Mouse (Mus musculus) G1E (cell line): ENCODE data around the gene Akap7. TPM values are rescaled to one million over a fixed set of nuclear protein-coding genes. Genes with fewer than 3 reads are reported as not detected.

Experiments
- ATAC-seq: 2 replicates; pipeline ENCODE4 v1.8.0; 2016; ENCODE audit warnings: mild to moderate bottlenecking; ENCODE audit not compliant: insufficient number of reproducible peaks, poor library complexity, low FRiP score, severe bottlenecking; ENCODE audit errors: extremely low read depth
- DNase-seq: peaks from one replicate; pipeline ENCODE4 v3.0.0; 2012; ENCODE audit warnings: low spot score
- H3K27me3 ChIP-seq: 2 replicates; pipeline ENCODE4 v1.6.1; 2012; ENCODE audit warnings: mild to moderate bottlenecking, low read length, inconsistent platforms; ENCODE audit not compliant: insufficient read depth
- H3K36me3 ChIP-seq: replicated peaks from 2 replicates; pipeline ENCODE3; 2012; ENCODE audit warnings: mild to moderate bottlenecking, inconsistent platforms
- H3K4me1 ChIP-seq: 2 replicates; pipeline ENCODE4 v1.6.1; 2012; ENCODE audit warnings: low read depth, low read length, inconsistent platforms, mixed read lengths; ENCODE audit not compliant: insufficient read depth
- H3K4me3 ChIP-seq: 2 replicates; pipeline ENCODE4 v1.5.1; 2012; ENCODE audit warnings: low read depth, mild to moderate bottlenecking, inconsistent platforms, low read length, moderate library complexity, mixed read lengths
- H3K9me3 ChIP-seq: replicated peaks from 2 replicates; pipeline ENCODE4 v1.6.1; 2012; ENCODE audit warnings: inconsistent platforms
- CTCF ChIP-seq: IDR thresholded peaks from 2 replicates; pipeline ENCODE4 v1.5.1; 2012; ENCODE audit warnings: low read depth, low read length, inconsistent platforms, mixed read lengths
- GATA1 ChIP-seq: IDR thresholded peaks from 2 replicates; pipeline ENCODE4 v1.6.1; 2012; ENCODE audit warnings: borderline replicate concordance, low read length, inconsistent platforms, mixed read lengths
- GATA2 ChIP-seq: IDR thresholded peaks from 2 replicates; pipeline ENCODE4 v1.6.1; 2012; ENCODE audit warnings: low read depth, low read length, inconsistent platforms, borderline replicate concordance
- POLR2AphosphoS5 ChIP-seq: IDR thresholded peaks from 2 replicates; pipeline ENCODE4 v1.6.1; 2012; ENCODE audit warnings: low read depth, low read length, inconsistent platforms; ENCODE audit not compliant: insufficient replicate concordance
- TAL1 ChIP-seq: conservative IDR thresholded peaks from 2 replicates; pipeline ENCODE4 v1.6.1; 2012; ENCODE audit warnings: low read depth, low read length, inconsistent platforms, mixed read lengths
- polyA plus RNA-seq: library from polyadenylated mRNA; stranded (reverse); fragments of >175 nt; gene quantifications from 2 replicates; pipeline ENCODE4 v1.2.3, GENCODE M21; 2012
- total RNA-seq, 2 experiments: library from RNA; stranded (forward) in 1 of 2; stranded (reverse) in 1 of 2; fragments of 200-1000 nt in 1 of 2; fragments of >200 nt in 1 of 2; fragmentation: Nextera tagmentation in 1 of 2; gene quantifications; 2 replicates each; pipeline ENCODE4 v1.2.3; 2014 to 2017

The Akap7 gene
- total and polyA plus RNA-seq, 3 experiments, result 0.27 TPM; not detected in 2

- Histone ChIP-seq H3K9me3 (no peaks in the 10 kb centered on the region), H3K4me3 (no peak overlapping the region), H3K36me3 (no peaks in the 10 kb centered on the region), H3K4me1 (no peaks in the 10 kb centered on the region), H3K27me3 (0 out of 2 replicates have a peak, but pooled peaks cover 2% of the 10 kb centered on the region)
- DNase-seq, result no peak
- TF ChIP-seq POLR2AphosphoS5 (no peak), TAL1 (no peak), CTCF (no peak), GATA2 (no peak), GATA1 (no peak)
- ATAC-seq, result no peak
These were observed 8.6 kb downstream of the Akap7 start for GRCm38 (mm10) chr10:25299031-25299529.

- H3K27me3 ChIP-seq, result 0 out of 2 replicates have a peak, but pooled peaks cover 2% of the 10 kb centered on the region
- no peaks in the 10 kb centered on the region for H3K9me3 ChIP-seq
- DNase-seq, result no peak
- TF ChIP-seq TAL1 (no peak), POLR2AphosphoS5 (no peak), CTCF (no peak), GATA2 (no peak), GATA1 (no peak)
- ATAC-seq, result no peak
- H3K4me1 ChIP-seq, result no peaks in the 10 kb centered on the region
- no peak overlapping the region for H3K4me3 ChIP-seq
- no peaks in the 10 kb centered on the region for H3K36me3 ChIP-seq
These were observed 9.4 kb downstream of the Akap7 start for GRCm38 (mm10) chr10:25298264-25298671.

GRCm38 (mm10) chr10:25297666-25298263 is 9.9 kb downstream of the Akap7 start:
- Histone ChIP-seq H3K4me1 (no peaks in the 10 kb centered on the region), H3K9me3 (no peaks in the 10 kb centered on the region), H3K27me3 (0 out of 2 replicates have a peak, but pooled peaks cover 2% of the 10 kb centered on the region), H3K36me3 (no peaks in the 10 kb centered on the region), H3K4me3 (no peak overlapping the region)
- no peak for DNase-seq
- no peak for TF ChIP-seq TAL1
- no peak for TF ChIP-seq GATA2
- no peak for TF ChIP-seq POLR2AphosphoS5
- no peak for TF ChIP-seq CTCF
- no peak for TF ChIP-seq GATA1
- no peak for ATAC-seq

GRCm38 (mm10) chr10:25296657-25297369 is 10.9 kb downstream of the Akap7 start:
- H3K36me3 ChIP-seq, result no peaks in the 10 kb centered on the region
- DNase-seq (no peak), ATAC-seq (no peak)
- no peak for TF ChIP-seq GATA1
- no peak overlapping the region for H3K4me3 ChIP-seq
- no peaks in the 10 kb centered on the region for H3K9me3 ChIP-seq
- no peaks in the 10 kb centered on the region for H3K4me1 ChIP-seq
- H3K27me3 ChIP-seq, result 0 out of 2 replicates have a peak, but pooled peaks cover 2% of the 10 kb centered on the region

- H3K4me3 ChIP-seq, result no peak overlapping the region
- DNase-seq, result no peak
- no peak for TF ChIP-seq CTCF
- no peak for TF ChIP-seq GATA2
- TF ChIP-seq TAL1, result no peak
- TF ChIP-seq GATA1, result no peak
- TF ChIP-seq POLR2AphosphoS5, result no peak
- H3K36me3 ChIP-seq, result no peaks in the 10 kb centered on the region
- H3K27me3 ChIP-seq, result 0 out of 2 replicates have a peak, but pooled peaks cover 2% of the 10 kb centered on the region
- ATAC-seq, result no peak
- no peaks in the 10 kb centered on the region for H3K4me1 ChIP-seq
- no peaks in the 10 kb centered on the region for H3K9me3 ChIP-seq
These were observed 11.4 kb downstream of the Akap7 start for GRCm38 (mm10) chr10:25296286-25296656.

- H3K27me3 ChIP-seq, result 0 out of 2 replicates have a peak, but pooled peaks cover 2% of the 10 kb centered on the region
- H3K9me3 ChIP-seq, result no peaks in the 10 kb centered on the region
- TF ChIP-seq GATA1, result no peak
- no peak for TF ChIP-seq CTCF
- TF ChIP-seq TAL1, result no peak
- no peak for TF ChIP-seq GATA2
- no peak for TF ChIP-seq POLR2AphosphoS5
- H3K4me3 ChIP-seq, result no peak overlapping the region
- no peak for DNase-seq
- ATAC-seq, result no peak
- no peaks in the 10 kb centered on the region for H3K4me1 ChIP-seq
- H3K36me3 ChIP-seq, result no peaks in the 10 kb centered on the region
These were observed 11.8 kb downstream of the Akap7 start for GRCm38 (mm10) chr10:25295836-25296235.
